Mouse (Mus musculus) CH12.LX (cell line): Measurements from ENCODE around the gene Ptbp1. TPM values are rescaled to one million over a fixed set of nuclear protein-coding genes. Genes with fewer than 3 reads are reported as not detected.
A peak's percentile ranks its signal among the peaks of the same experiment; 100 is the strongest.
"Not testable (repeated sequence)": the region's sequence is repeated elsewhere in the genome, so short reads cannot be mapped to it uniquely, and the experiment has no call there.

Experiments
- DNase-seq: peaks from one replicate; pipeline ENCODE4 v3.0.0-alpha.2; 2013; ENCODE audit errors: extremely low read depth
- H3K27ac ChIP-seq: 2 replicates; pipeline ENCODE4 v1.5.1; 2012; ENCODE audit warnings: low read depth, mild to moderate bottlenecking, control low read depth, moderate library complexity; ENCODE audit not compliant: insufficient read depth
- H3K27me3 ChIP-seq: replicated peaks from 2 replicates; pipeline ENCODE3; 2012; ENCODE audit warnings: inconsistent platforms
- H3K36me3 ChIP-seq, 2 experiments: replicated peaks in 1 of 2; 2 replicates each; pipeline versions ENCODE3 to v1.6.1; 2012; ENCODE audit warnings: inconsistent platforms in 1 of 2, low read length in 1 of 2, mild to moderate bottlenecking in 1 of 2, mixed read lengths in 1 of 2, moderate library complexity in 1 of 2; ENCODE audit not compliant: control insufficient read depth in 1 of 2, insufficient read depth in 1 of 2
- H3K4me1 ChIP-seq, 2 experiments: 2 replicates each; pipeline ENCODE4 v1.6.1; 2012; ENCODE audit warnings: inconsistent platforms in 1 of 2, moderate library complexity in 1 of 2; ENCODE audit not compliant: insufficient read depth in 2 of 2, control insufficient read depth in 1 of 2
- H3K4me2 ChIP-seq: 2 replicates; pipeline ENCODE4 v1.6.1; 2012; ENCODE audit warnings: low read depth, mild to moderate bottlenecking, control low read depth; ENCODE audit not compliant: poor library complexity, insufficient read depth, severe bottlenecking
- H3K4me3 ChIP-seq, 3 experiments: fragments of 150-350 bp in 1 of 3; sonication (generic) in 1 of 3; replicated peaks in 1 of 3; 2 replicates each; pipeline versions ENCODE3 to v1.5.1; 2011 to 2012; ENCODE audit warnings: low read depth in 2 of 3, low read length in 2 of 3, mild to moderate bottlenecking in 2 of 3, moderate library complexity in 2 of 3, control low read depth in 1 of 3, improper control_type of control experiment in 1 of 3, inconsistent platforms in 1 of 3, mixed read lengths in 1 of 3; ENCODE audit not compliant: poor library complexity in 1 of 3
- H3K79me2 ChIP-seq: replicated peaks from 2 replicates; pipeline ENCODE4 v1.6.1; 2012; ENCODE audit warnings: mild to moderate bottlenecking, moderate library complexity; ENCODE audit not compliant: control insufficient read depth, poor library complexity, insufficient read depth, severe bottlenecking; ENCODE audit errors: extremely low read depth
- H3K9ac ChIP-seq: 2 replicates; pipeline ENCODE4 v1.6.1; 2012; ENCODE audit warnings: low read depth, mild to moderate bottlenecking, control low read depth, moderate library complexity; ENCODE audit not compliant: insufficient read depth
- H3K9me3 ChIP-seq: replicated peaks from 2 replicates; pipeline ENCODE3; 2012; ENCODE audit warnings: low read length, inconsistent platforms, mixed read lengths
- CTCF ChIP-seq, 2 experiments: IDR thresholded peaks in 1 of 2; conservative IDR thresholded peaks in 1 of 2; 2 replicates each; pipeline ENCODE4 v1.5.1; 2011 to 2012; ENCODE audit warnings: low read depth in 2 of 2, low read length in 2 of 2, improper control_type of control experiment in 1 of 2, inconsistent platforms in 1 of 2, mild to moderate bottlenecking in 1 of 2, moderate library complexity in 1 of 2
- EP300 ChIP-seq: IDR thresholded peaks from 2 replicates; pipeline ENCODE4 v1.6.1; 2011; ENCODE audit warnings: low read length, improper control_type of control experiment
- ETS1 ChIP-seq: conservative IDR thresholded peaks from 2 replicates; pipeline ENCODE4 v1.6.1; 2012; ENCODE audit warnings: low read depth, mild to moderate bottlenecking, inconsistent platforms, low read length, improper control_type of control experiment, moderate library complexity
- HCFC1 ChIP-seq: IDR thresholded peaks from 2 replicates; pipeline ENCODE4 v1.6.1; 2012; ENCODE audit warnings: low read depth, mild to moderate bottlenecking, inconsistent platforms, low read length, improper control_type of control experiment
- IRF4 ChIP-seq: IDR thresholded peaks from 2 replicates; pipeline ENCODE4 v1.6.1; 2014; ENCODE audit warnings: low read depth, mild to moderate bottlenecking, inconsistent platforms, low read length, improper control_type of control experiment
- KAT2A ChIP-seq: IDR thresholded peaks from 2 replicates; pipeline ENCODE4 v1.6.1; 2012; ENCODE audit warnings: low read length, improper control_type of control experiment, inconsistent platforms; ENCODE audit not compliant: insufficient replicate concordance
- MAFK ChIP-seq: IDR thresholded peaks from 2 replicates; pipeline ENCODE4 v1.6.1; 2011; ENCODE audit warnings: low read length, improper control_type of control experiment; ENCODE audit not compliant: insufficient replicate concordance
- NELFE ChIP-seq: IDR thresholded peaks from 2 replicates; pipeline ENCODE4 v1.6.1; 2011; ENCODE audit warnings: low read depth, low read length, improper control_type of control experiment
- RAD21 ChIP-seq: IDR thresholded peaks from 2 replicates; pipeline ENCODE4 v1.6.1; 2011; ENCODE audit warnings: low read depth, mild to moderate bottlenecking, low read length, improper control_type of control experiment, moderate library complexity
- SMC3 ChIP-seq: IDR thresholded peaks from 2 replicates; pipeline ENCODE4 v1.6.1; 2011; ENCODE audit warnings: low read depth, low read length, improper control_type of control experiment
- UBTF ChIP-seq: IDR thresholded peaks from 2 replicates; pipeline ENCODE4 v1.6.1; 2012; ENCODE audit warnings: low read depth, mild to moderate bottlenecking, inconsistent platforms, low read length, improper control_type of control experiment, moderate library complexity
- dilution Hi-C: fragments of 300-500 bp; cut with MboI; formaldehyde crosslinking; loops from 2 replicates; pipeline ENCODE4 v1.14.3; 2020; ENCODE audit warnings: low sequenced_read_pairs; ENCODE audit not compliant: extremely low pct_unique_long_range_greater_than_20kb, extremely low pct_ligation_motif_present
- in situ Hi-C: fragments of 300-500 bp; cut with MboI; formaldehyde crosslinking; loops from 3 replicates; pipeline ENCODE4 v1.14.3; 2019; ENCODE audit warnings: low sequenced_read_pairs, low pct_ligation_motif_present, low pct_unique_long_range_greater_than_20kb, mixed read lengths
- polyA plus RNA-seq: library from polyadenylated mRNA; unstranded; fragments of >175 nt; gene quantifications from 2 replicates; pipeline ENCODE4 v1.2.1, GENCODE M21; 2012; ENCODE audit warnings: low read depth; ENCODE audit not compliant: insufficient read length
- total RNA-seq, 2 experiments: library from RNA; depleted of rRNA; stranded (reverse); fragments of 300-350 nt in 1 of 2; fragments of >200 nt in 1 of 2; gene quantifications; 2 replicates each; pipeline ENCODE4 v1.2.3; 2012 to 2014

Gene Ptbp1
- total and polyA plus RNA-seq, 3 experiments, result 252 to 497 (median 284) TPM

DNA sequence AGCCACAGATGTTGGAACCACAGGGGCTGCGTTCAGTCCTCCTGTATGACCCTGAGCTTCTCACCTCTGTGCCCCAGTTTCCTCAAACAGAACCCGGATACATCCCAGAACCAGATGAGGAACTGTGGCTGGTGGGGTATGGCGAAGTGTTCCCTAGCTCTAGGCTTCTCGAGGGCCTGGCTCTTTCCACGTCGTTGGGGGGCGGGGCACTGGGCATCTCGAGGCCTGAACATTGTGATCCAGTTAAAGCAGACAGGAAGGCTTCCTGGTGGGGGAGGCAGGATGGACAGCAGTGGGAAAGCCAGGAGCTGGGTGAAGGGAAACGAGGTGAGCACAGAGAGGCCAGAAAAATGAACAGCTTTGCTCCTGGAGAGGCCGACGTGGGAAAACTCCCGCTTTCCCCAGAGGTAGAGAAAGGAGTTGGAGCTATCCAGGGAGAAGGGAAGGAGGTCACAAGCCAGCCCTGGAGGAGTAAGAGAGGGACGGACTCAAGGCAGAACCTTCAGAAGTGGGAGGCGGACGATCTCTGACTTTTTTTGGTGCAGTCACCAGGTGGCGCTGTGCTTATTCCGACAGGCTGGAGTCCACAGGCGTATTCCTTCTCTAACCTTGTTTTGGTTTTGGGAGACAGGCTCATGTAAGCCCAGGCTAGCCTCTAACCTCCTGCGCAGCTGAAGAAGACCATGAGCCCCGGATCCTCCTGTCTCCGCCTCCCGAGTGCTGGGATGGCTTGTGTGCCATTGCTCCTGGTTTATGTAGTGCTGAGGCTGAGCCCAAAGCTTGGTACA lies 29.3 kb downstream of the Ptbp1 start:
- dilution Hi-C loops (no loop called here), in situ Hi-C loops (no loop called here)
- H3K4me3 ChIP-seq, result no peak overlapping the region
- H3K4me1 ChIP-seq, result peaks cover 12 to 28% of the 10 kb centered on the region in 2 experiments
- no peaks in the 10 kb centered on the region for H3K79me2 ChIP-seq
- no peaks in the 10 kb centered on the region for H3K9me3 ChIP-seq
- peak; percentile 79 for DNase-seq
- H3K4me2 ChIP-seq, result no peak overlapping the region
- peaks cover 5% of the 10 kb centered on the region for H3K27me3 ChIP-seq
- H3K27ac ChIP-seq, result no peak overlapping the region
- H3K9ac ChIP-seq, result no peak overlapping the region
- no peaks in the 10 kb centered on the region for H3K36me3 ChIP-seq
- peak; percentile 19; the same call in 1 of the 2 replicates for TF ChIP-seq HCFC1
- no peak for TF ChIP-seq KAT2A
- peak; percentile 57 for TF ChIP-seq RAD21
- TF ChIP-seq IRF4, result peak; percentile 20; the same call in 1 of the 2 replicates
- TF ChIP-seq CTCF (conservative IDR thresholded peaks at IDR 0.05 in 1 of 2, IDR thresholded peaks at IDR 0.05 in 1 of 2; ENCODE audit: low read depth in 2 of 2, low read length in 2 of 2), result peak; percentile 81 to 83
- TF ChIP-seq UBTF, result no peak
- peak; percentile 80 for TF ChIP-seq SMC3
- TF ChIP-seq ETS1, result no peak
- 0 out of 2 replicates have a peak, but pooled peaks have one; percentile 17 for TF ChIP-seq NELFE
- TF ChIP-seq, all 38 proteins: peak for 6

DNA sequence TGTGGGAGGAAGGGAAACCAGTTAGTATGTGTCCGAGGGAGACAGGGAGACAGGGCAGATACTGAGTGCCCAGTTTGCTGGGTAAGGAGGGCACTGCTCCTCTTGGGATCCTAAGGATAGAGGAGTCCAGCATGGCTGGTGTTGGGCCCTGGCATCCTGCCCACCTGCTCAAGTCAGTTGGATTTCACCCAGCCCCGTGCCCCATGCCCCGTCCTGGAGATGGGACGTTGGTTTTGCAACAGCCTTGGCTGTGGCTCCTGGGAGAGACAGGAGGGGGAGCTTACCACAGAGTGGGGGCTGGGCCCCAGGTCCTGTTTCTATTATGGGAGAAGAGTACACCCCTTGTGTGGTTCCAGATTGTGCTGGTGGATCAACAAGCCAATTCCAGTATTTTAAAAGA lies 30.2 kb downstream of the Ptbp1 start:
- no peaks in the 10 kb centered on the region for H3K36me3 ChIP-seq
- H3K4me3 ChIP-seq, result no peak overlapping the region
- no peak for TF ChIP-seq EP300
- TF ChIP-seq SMC3, result no peak
- TF ChIP-seq MAFK, result no peak
- H3K27ac ChIP-seq, result no peak overlapping the region
- H3K4me2 ChIP-seq, result no peak overlapping the region
- in situ Hi-C loops (no loop called here), dilution Hi-C loops (no loop called here)
- H3K79me2 ChIP-seq, result no peaks in the 10 kb centered on the region
- H3K27me3 ChIP-seq, result peaks cover 7% of the 10 kb centered on the region
- H3K9me3 ChIP-seq, result no peaks in the 10 kb centered on the region
- no peak overlapping the region for H3K9ac ChIP-seq
- no peak for DNase-seq
- peaks cover 12 to 26% of the 10 kb centered on the region in 2 experiments for H3K4me1 ChIP-seq

DNA sequence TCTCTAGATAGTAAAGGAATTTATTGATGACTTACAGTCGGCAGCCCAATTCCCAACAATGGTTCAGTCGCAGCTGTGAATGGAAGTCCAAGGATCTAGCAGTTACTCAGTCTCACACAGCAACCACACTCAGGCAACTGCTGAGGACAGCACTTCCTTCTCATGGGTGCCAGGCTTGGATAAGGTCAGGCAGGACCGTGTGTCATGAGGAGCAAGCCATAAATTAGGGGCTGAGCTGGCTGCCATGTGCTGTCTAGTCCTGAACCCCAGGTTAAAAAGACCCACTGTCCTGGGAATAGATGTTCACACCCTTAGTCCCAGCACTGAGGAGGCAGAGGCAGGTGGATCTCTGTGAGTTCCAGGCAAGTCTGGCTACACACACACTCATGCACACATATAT lies 30.7 kb downstream of the Ptbp1 start:
- in situ Hi-C loops, H3K9ac ChIP-seq: not testable (repeated sequence)

More for the DNA sequence above, 30.7 kb downstream of the Ptbp1 start:
- H3K27ac ChIP-seq, H3K36me3 ChIP-seq, H3K79me2 ChIP-seq, DNase-seq, H3K4me2 ChIP-seq, dilution Hi-C loops, H3K9me3 ChIP-seq, H3K27me3 ChIP-seq, H3K4me3 ChIP-seq: not testable (repeated sequence)
- H3K4me1 ChIP-seq, result peaks cover 12 to 23% of the 10 kb centered on the region in 2 experiments
